Mouse (Mus musculus) CH12.LX (cell line): ENCODE results near the gene Hyal3. TPM values are rescaled to one million over a fixed set of nuclear protein-coding genes. Genes with fewer than 3 reads are reported as not detected.

ENCODE experiments used
- DNase-seq: peaks from one replicate; pipeline ENCODE4 v3.0.0-alpha.2; 2013; ENCODE audit errors: extremely low read depth
- H3K27ac ChIP-seq: 2 replicates; pipeline ENCODE4 v1.5.1; 2012; ENCODE audit warnings: low read depth, mild to moderate bottlenecking, control low read depth, moderate library complexity; ENCODE audit not compliant: insufficient read depth
- H3K27me3 ChIP-seq: replicated peaks from 2 replicates; pipeline ENCODE3; 2012; ENCODE audit warnings: inconsistent platforms
- H3K36me3 ChIP-seq, 2 experiments: replicated peaks in 1 of 2; 2 replicates each; pipeline versions ENCODE3 to v1.6.1; 2012; ENCODE audit warnings: inconsistent platforms in 1 of 2, low read length in 1 of 2, mild to moderate bottlenecking in 1 of 2, mixed read lengths in 1 of 2, moderate library complexity in 1 of 2; ENCODE audit not compliant: control insufficient read depth in 1 of 2, insufficient read depth in 1 of 2
- H3K4me1 ChIP-seq, 2 experiments: 2 replicates each; pipeline ENCODE4 v1.6.1; 2012; ENCODE audit warnings: inconsistent platforms in 1 of 2, moderate library complexity in 1 of 2; ENCODE audit not compliant: insufficient read depth in 2 of 2, control insufficient read depth in 1 of 2
- H3K4me2 ChIP-seq: 2 replicates; pipeline ENCODE4 v1.6.1; 2012; ENCODE audit warnings: low read depth, mild to moderate bottlenecking, control low read depth; ENCODE audit not compliant: poor library complexity, insufficient read depth, severe bottlenecking
- H3K4me3 ChIP-seq, 3 experiments: fragments of 150-350 bp in 1 of 3; sonication (generic) in 1 of 3; replicated peaks in 1 of 3; 2 replicates each; pipeline versions ENCODE3 to v1.5.1; 2011 to 2012; ENCODE audit warnings: low read depth in 2 of 3, low read length in 2 of 3, mild to moderate bottlenecking in 2 of 3, moderate library complexity in 2 of 3, control low read depth in 1 of 3, improper control_type of control experiment in 1 of 3, inconsistent platforms in 1 of 3, mixed read lengths in 1 of 3; ENCODE audit not compliant: poor library complexity in 1 of 3
- H3K79me2 ChIP-seq: replicated peaks from 2 replicates; pipeline ENCODE4 v1.6.1; 2012; ENCODE audit warnings: mild to moderate bottlenecking, moderate library complexity; ENCODE audit not compliant: control insufficient read depth, poor library complexity, insufficient read depth, severe bottlenecking; ENCODE audit errors: extremely low read depth
- H3K9ac ChIP-seq: 2 replicates; pipeline ENCODE4 v1.6.1; 2012; ENCODE audit warnings: low read depth, mild to moderate bottlenecking, control low read depth, moderate library complexity; ENCODE audit not compliant: insufficient read depth
- H3K9me3 ChIP-seq: replicated peaks from 2 replicates; pipeline ENCODE3; 2012; ENCODE audit warnings: low read length, inconsistent platforms, mixed read lengths
- BHLHE40 ChIP-seq: IDR thresholded peaks from 2 replicates; pipeline ENCODE4 v1.6.1; 2011; ENCODE audit warnings: mild to moderate bottlenecking, low read depth, low read length, improper control_type of control experiment
- ETS1 ChIP-seq: conservative IDR thresholded peaks from 2 replicates; pipeline ENCODE4 v1.6.1; 2012; ENCODE audit warnings: low read depth, mild to moderate bottlenecking, inconsistent platforms, low read length, improper control_type of control experiment, moderate library complexity
- GABPA ChIP-seq: IDR thresholded peaks from 2 replicates; pipeline ENCODE4 v1.6.1; 2012; ENCODE audit warnings: low read depth, low read length, improper control_type of control experiment, inconsistent platforms; ENCODE audit not compliant: insufficient replicate concordance
- JUND ChIP-seq: conservative IDR thresholded peaks from 2 replicates; pipeline ENCODE4 v1.6.1; 2011; ENCODE audit warnings: low read depth, low read length, improper control_type of control experiment
- MAFK ChIP-seq: IDR thresholded peaks from 2 replicates; pipeline ENCODE4 v1.6.1; 2011; ENCODE audit warnings: low read length, improper control_type of control experiment; ENCODE audit not compliant: insufficient replicate concordance
- MEF2A ChIP-seq: IDR thresholded peaks from 2 replicates; pipeline ENCODE4 v1.6.1; 2014; ENCODE audit warnings: low read depth, mild to moderate bottlenecking, inconsistent platforms, low read length, improper control_type of control experiment, borderline replicate concordance
- MYC ChIP-seq: IDR thresholded peaks from 2 replicates; pipeline ENCODE4 v1.6.1; 2011; ENCODE audit warnings: low read depth, mild to moderate bottlenecking, improper control_type of control experiment, low read length
- NRF1 ChIP-seq: IDR thresholded peaks from 2 replicates; pipeline ENCODE4 v1.6.1; 2014; ENCODE audit warnings: low read depth, mild to moderate bottlenecking, inconsistent platforms, low read length, improper control_type of control experiment, moderate library complexity
- POLR2A ChIP-seq: IDR thresholded peaks from 2 replicates; pipeline ENCODE4 v1.6.1; 2011; ENCODE audit warnings: low read depth, mild to moderate bottlenecking, improper control_type of control experiment, low read length
- POLR2AphosphoS2 ChIP-seq: IDR thresholded peaks from 2 replicates; pipeline ENCODE4 v1.6.1; 2011; ENCODE audit warnings: low read depth, low read length, improper control_type of control experiment
- SIN3A ChIP-seq: IDR thresholded peaks from 2 replicates; pipeline ENCODE4 v1.6.1; 2012; ENCODE audit warnings: low read length, improper control_type of control experiment, inconsistent platforms
- TCF12 ChIP-seq: IDR thresholded peaks from 2 replicates; pipeline ENCODE4 v1.6.1; 2014; ENCODE audit warnings: low read depth, mild to moderate bottlenecking, inconsistent platforms, low read length, improper control_type of control experiment
- USF2 ChIP-seq: conservative IDR thresholded peaks from 2 replicates; pipeline ENCODE4 v1.6.1; 2011; ENCODE audit warnings: low read depth, low read length, improper control_type of control experiment
- ZC3H11A ChIP-seq: IDR thresholded peaks from 2 replicates; pipeline ENCODE4 v1.6.1; 2012; ENCODE audit warnings: low read depth, mild to moderate bottlenecking, inconsistent platforms, low read length, improper control_type of control experiment
- ZKSCAN1 ChIP-seq: IDR thresholded peaks from 2 replicates; pipeline ENCODE4 v1.6.1; 2012; ENCODE audit warnings: low read depth, inconsistent platforms, low read length, improper control_type of control experiment, borderline replicate concordance
- ZNF384 ChIP-seq: IDR thresholded peaks from 2 replicates; pipeline ENCODE4 v1.6.1; 2012; ENCODE audit warnings: low read depth, low read length, improper control_type of control experiment, inconsistent platforms
- dilution Hi-C: fragments of 300-500 bp; cut with MboI; formaldehyde crosslinking; loops from 2 replicates; pipeline ENCODE4 v1.14.3; 2020; ENCODE audit warnings: low sequenced_read_pairs; ENCODE audit not compliant: extremely low pct_unique_long_range_greater_than_20kb, extremely low pct_ligation_motif_present
- in situ Hi-C: fragments of 300-500 bp; cut with MboI; formaldehyde crosslinking; loops from 3 replicates; pipeline ENCODE4 v1.14.3; 2019; ENCODE audit warnings: low sequenced_read_pairs, low pct_ligation_motif_present, low pct_unique_long_range_greater_than_20kb, mixed read lengths
- polyA plus RNA-seq: library from polyadenylated mRNA; unstranded; fragments of >175 nt; gene quantifications from 2 replicates; pipeline ENCODE4 v1.2.1, GENCODE M21; 2012; ENCODE audit warnings: low read depth; ENCODE audit not compliant: insufficient read length
- total RNA-seq, 2 experiments: library from RNA; depleted of rRNA; stranded (reverse); fragments of 300-350 nt in 1 of 2; fragments of >200 nt in 1 of 2; gene quantifications; 2 replicates each; pipeline ENCODE4 v1.2.3; 2012 to 2014

The Hyal3 gene
- total and polyA plus RNA-seq, 3 experiments = 0.12 to 0.21 (median 0.13) TPM

DNA sequence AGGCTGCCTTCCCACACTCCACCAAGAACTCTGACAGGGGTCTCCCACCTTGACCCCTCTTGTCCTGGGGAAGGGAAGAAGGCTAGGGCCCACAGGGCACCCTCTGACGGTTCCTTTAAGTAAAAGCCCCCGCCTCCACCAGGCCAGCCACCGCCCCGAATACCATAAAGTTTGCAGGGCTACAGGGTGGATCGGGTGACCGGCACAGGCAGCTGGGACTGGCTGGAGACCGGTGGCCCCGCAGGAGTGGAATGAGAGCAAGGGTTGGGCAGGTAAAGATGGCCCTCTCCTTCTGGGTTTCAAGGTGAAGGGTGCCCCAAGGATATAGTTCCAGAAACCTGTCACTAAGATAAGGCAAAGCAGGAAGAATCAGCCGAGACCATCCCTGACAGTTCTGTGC, 26.0 kb downstream of the Hyal3 start:
- Histone ChIP-seq H3K4me1 (peaks cover 45 to 86% of the 10 kb centered on the region in 2 experiments), H3K9me3 (no peaks in the 10 kb centered on the region), H3K9ac (no peak overlapping the region), H3K27ac (no peak overlapping the region), H3K4me3 (no peak overlapping the region), H3K27me3 (no peaks in the 10 kb centered on the region), H3K79me2 (no peaks in the 10 kb centered on the region), H3K36me3 (peaks cover 0 to 2% of the 10 kb centered on the region in 2 experiments), H3K4me2 (no peak overlapping the region)
- dilution Hi-C loops (no loop called here), in situ Hi-C loops (loop anchor here (5.0 kb wide), 1 partner anchor 36 kb away; no protein-coding TSS in a partner anchor)
- DNase-seq = no peak
- no peak for TF ChIP-seq SIN3A
- TF ChIP-seq ZNF384 = no peak
- TF ChIP-seq MEF2A = no peak
- TF ChIP-seq MYC = no peak
- no peak for TF ChIP-seq POLR2AphosphoS2
- no peak for TF ChIP-seq ETS1
- no peak for TF ChIP-seq TCF12
- no peak for TF ChIP-seq JUND
- no peak for TF ChIP-seq GABPA

- H3K36me3 ChIP-seq = no peaks in the 10 kb centered on the region
- no peaks in the 10 kb centered on the region for H3K9me3 ChIP-seq
- no peak overlapping the region for H3K27ac ChIP-seq
- no peaks in the 10 kb centered on the region for H3K27me3 ChIP-seq
- DNase-seq = no peak
- no peaks in the 10 kb centered on the region for H3K79me2 ChIP-seq
- H3K4me2 ChIP-seq = no peak overlapping the region
- dilution Hi-C loops = no loop called here
- H3K9ac ChIP-seq = no peak overlapping the region
- no peak for TF ChIP-seq MAFK
- no peak for TF ChIP-seq ZKSCAN1
- no peak for TF ChIP-seq NRF1
- TF ChIP-seq ZC3H11A = no peak
- no peak for TF ChIP-seq ETS1
- TF ChIP-seq USF2 = no peak
- no peak for TF ChIP-seq BHLHE40
- TF ChIP-seq POLR2A = no peak
- no peak overlapping the region for H3K4me3 ChIP-seq
- peaks cover 46 to 86% of the 10 kb centered on the region in 2 experiments for H3K4me1 ChIP-seq
- in situ Hi-C loops = loop anchor here (5.0 kb wide), 1 partner anchor 35 kb away; no protein-coding TSS in a partner anchor
Observed at GRCm38 (mm10) chr9:107607036-107607435, 26.4 kb downstream of the Hyal3 start.
